Mouse (Mus musculus): ENCODE measurements around the gene 7530416G11Rik.

Gene 7530416G11Rik

DNA sequence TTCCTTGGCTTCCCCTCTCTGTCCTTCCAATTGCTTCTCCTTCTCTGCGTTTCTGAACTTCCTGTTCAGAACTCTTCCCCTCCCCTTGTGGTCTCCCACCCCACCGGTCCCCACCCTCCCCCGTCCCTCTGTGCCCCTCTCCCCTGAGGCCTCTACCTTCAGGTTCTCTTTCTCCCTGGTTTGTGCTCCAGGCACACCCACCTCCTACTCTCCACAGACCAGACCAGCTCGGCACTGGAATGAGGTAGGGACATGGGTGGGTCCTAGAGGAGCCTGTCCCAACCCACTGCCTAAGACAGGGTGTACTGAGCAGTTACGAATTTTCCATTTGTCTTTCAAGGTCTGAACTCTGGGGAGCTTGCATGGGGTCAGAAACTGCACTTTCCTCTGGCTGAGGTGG, 23.1 kb downstream of the 7530416G11Rik start:
- DNase-seq (ENCODE audit: low spot score) = no peak

DNA sequence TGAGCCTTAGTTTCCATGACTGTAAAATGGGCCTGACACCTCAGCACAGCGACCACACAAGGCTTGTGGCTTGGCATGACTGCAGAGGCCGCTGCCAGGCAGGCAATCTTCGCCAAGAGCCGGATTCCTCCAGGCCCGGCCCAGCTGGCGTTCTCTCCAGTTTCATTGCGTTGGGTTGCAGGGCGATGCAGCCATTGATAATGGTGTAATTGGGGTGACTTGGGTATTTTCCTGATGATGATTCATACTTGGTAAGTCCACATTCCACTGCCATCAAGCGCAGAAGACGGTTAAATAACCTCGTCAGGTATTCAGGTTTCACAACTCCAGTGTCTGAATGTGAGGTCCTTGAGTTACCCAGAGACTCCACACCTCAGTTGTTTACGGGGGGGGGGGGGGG, 23.7 kb downstream of the 7530416G11Rik start:
- peak; percentile 48 for DNase-seq (ENCODE audit: low spot score)

DNA sequence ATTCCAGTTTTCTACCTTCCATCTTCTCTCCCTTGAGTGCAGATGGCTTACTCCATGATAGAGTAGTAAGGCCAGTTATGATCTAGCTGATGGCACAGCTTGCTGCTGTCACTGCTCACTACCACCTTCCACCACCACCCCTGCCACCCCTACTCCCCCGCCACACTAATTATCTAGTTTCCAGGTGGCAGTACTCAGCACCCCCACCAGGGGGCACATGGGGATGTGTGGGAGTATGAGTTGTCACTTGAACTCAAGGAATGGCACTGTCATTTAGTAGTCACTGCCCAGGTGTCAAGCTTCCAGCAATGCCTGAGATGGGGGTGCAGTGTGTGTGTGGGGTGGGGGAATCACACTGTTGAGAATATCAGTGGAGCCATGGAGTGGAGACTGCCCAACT, 25.4 kb downstream of the 7530416G11Rik start:
- DNase-seq (ENCODE audit: low spot score) = peak; percentile 58

DNA sequence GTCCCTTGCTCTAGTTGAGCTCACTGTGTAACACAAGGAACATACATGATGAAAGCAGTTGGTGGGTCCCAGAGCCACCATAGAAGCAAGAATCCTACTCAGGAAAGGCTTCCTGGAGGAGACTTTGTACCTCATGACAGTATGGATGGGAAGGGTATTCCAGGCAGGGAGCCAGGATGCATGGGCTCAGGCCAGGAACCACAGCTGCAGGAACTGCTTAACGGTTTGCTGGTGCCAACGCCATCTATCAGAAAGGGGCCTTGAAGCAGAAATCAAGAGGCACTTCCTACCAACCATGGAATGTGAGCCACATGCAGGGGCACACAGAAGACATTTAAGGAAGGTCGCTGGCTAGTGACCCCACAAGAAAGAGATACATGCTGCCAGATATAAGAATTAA, 28.3 kb downstream of the 7530416G11Rik start:
- DNase-seq (ENCODE audit: low spot score) = no peak

DNA sequence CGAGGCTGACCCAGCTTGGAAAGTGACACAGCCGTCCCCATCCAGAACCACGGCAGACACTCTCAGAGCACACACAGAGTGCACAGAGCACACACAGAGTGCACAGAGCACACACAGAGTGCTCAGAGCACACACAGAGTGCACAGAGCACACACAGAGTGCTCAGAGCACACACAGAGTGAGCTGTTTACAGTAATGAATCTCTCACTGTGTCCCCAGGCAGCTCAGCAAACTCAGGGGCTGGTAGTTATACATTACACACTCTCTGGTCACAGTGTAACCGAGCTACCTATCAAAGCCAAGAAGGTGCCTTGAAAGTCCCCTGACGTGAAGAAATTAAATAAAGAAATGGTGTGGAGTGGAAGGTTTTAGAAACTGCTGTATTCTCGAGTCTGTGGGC, 33.6 kb downstream of the 7530416G11Rik start:
- DNase-seq (ENCODE audit: low spot score) = no peak

DNA sequence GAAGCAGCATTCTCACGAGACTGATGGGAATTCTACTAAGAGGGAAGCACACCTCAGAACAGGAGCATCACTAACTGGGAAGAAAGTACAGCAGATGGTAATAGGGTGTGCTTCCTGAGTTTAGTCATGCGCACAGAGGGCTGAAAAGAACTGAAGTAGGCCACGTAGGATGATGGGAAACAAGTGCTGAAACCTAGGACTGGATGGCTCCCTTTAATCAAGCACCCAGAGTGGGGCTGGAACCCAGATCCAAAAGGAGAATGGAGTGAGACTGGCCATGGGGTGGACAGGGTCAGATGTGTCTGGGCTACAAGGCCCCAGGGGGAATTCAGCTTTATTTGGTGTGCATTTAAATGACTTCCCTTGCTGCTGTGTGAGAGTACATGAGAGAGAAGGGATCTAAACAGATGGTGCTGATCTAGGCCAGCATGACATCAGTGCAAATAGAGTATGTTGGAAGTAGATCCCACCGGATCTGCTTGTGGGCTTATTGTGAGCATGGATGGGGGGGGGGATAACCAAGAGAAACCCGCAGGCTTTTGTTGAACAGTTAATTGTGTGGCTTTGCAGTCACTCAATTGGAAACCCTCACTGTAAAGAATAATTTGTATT, 36.5 kb downstream of the 7530416G11Rik start:
- DNase-seq (ENCODE audit: low spot score) = no peak

DNA sequence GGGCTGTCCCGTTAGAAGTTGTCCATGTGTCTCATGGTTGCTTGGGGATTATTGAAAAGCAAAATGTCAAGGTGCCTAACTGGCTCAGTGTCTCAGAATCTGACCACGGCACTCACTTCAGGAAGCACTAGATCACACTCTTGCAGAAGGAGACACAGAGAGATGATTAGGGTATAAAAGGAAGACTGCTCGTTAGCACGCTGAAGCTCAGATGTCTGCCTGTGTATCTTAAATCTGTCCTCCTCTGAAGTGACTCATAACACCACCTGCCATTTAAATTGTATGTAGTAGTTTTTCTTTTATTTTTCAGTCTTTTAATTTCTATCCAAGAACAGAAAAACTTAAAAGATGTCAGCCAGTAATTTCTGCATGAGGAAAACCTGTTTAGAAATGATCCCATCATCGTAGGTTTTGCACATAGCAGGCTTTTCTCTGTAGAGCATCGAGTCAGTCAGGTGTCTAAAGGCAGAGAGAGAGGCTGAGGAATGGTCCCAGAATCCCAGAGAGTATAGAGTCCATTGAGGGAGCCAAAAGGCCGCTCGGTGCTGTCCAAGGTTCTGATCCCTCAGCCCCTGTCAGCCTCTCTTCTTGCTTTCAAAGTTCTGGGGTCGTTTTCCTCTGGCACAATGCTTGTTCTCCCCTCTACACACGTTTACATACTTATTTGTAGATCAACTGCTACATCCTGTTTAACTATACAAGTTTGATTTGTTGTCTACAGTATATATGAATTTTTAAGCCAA, 38.0 kb downstream of the 7530416G11Rik start:
- no peak for DNase-seq (ENCODE audit: low spot score)

DNA sequence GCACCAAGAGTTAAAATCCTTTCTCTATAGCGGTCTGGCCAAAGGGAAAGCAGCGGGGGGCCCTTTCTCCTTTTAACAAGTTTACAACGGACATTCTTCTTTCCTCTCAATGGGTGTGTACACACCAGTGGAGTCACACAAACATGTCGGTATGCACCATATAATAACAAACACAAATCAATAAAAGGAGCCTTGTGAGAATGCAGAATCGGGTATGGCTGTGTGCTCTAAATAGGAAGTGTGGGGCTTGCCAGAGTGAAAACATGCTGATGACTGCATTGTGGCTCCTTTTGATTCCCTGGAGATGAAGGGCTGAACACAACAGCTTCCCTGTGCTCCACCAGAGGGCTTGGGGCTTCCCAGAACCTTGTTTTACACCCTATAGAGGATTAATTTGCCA, 38.8 kb downstream of the 7530416G11Rik start:
- DNase-seq (ENCODE audit: low spot score) = no peak

DNA sequence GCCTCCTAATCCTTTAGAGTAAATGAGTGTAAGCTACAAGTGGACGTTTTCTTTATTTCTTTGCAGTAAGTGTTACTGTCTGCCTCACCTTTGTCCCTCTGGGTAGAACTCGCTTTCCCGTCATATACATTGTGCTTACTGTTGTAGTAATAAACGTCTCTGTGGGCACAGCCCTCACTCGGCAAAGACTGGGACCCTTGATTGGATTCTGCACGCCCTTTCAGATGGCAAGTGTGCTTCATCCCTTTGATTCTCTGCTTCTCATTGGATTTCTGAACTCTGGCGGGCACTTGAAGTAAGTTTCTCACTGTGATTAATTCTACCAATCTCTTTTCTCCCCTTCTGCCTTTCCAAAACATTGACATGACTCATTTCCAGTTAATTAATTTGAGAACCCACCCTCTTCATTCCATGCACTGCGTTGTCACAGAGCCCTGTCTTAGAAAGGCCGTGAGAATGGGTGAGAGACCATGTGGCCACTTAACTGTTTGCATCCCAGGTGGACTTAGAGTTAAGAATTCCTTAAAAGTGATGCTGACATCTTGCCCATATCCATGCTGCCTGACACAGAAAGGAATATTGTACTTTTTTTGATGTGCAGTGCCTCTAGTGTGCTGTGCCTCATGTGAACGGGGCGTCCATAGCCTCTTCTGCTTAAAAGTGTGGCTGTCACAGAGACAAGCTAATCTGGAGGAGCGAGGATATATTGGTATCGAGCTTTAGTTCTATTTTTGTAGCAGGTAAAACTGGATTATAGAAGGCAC, 39.8 kb downstream of the 7530416G11Rik start:
- DNase-seq (ENCODE audit: low spot score) = no peak

DNA sequence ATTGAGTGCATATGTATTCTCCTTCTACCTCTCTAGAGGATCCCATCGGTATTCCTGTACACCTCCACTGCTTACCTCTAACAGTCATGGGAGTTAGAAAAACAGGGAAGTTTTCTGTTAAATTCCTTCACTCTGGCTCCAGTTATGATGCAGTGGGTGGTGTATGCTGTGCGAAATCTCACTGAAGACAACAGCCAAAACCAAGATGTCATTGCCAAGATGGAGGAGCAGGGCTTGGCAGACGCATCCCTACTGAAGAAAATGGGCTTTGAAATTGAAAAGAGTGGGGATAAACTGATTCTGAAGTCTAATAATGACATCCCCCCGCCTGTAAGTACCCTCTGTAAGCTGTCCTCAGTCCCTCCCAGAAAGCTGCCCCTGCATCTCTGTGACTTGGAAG, 40.9 kb downstream of the 7530416G11Rik start:
- no peak for DNase-seq (ENCODE audit: low spot score)

DNA sequence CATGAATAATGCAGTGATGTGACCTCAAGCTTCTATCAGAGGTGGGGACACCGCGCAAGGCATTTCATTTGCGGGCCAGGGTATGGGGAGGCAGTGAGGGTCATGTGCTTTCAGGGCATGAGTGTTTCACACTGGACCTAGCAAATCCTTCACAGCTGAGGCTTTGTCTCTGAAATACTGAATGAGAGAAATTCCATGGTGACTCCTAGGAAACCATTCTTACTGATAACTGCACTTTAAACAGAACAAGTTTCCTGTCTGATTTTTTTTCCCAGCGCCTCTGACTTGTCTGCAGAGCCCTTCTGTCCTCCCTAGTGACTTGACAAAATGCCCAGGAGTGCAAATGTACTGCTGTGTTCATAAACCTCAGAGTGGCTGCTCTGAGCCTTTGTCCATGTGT, 41.5 kb downstream of the 7530416G11Rik start:
- no peak for DNase-seq (ENCODE audit: low spot score)

DNA sequence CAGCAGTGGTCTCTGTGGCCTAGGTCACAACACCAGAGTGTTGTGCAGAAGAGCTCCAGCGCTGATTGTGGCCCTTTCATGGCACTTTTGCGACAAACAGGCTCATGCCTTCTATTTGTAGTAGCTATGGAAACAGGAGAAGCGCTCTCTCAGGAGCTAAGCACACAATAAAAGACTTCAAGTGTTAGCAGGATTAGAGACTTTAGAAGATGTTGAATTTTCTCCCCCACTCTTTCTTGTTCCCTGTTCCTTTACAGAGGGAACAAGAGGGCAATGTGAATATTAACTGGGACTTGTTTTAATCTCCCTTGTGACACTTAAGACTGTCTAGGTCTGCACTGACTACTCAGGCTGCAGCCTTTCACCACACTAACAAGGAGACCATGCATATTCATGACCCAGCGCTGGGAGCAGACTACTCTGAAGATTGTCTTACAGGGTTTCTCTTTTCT, 44.4 kb downstream of the 7530416G11Rik start:
- peak; percentile 44 for DNase-seq (ENCODE audit: low spot score)

DNA sequence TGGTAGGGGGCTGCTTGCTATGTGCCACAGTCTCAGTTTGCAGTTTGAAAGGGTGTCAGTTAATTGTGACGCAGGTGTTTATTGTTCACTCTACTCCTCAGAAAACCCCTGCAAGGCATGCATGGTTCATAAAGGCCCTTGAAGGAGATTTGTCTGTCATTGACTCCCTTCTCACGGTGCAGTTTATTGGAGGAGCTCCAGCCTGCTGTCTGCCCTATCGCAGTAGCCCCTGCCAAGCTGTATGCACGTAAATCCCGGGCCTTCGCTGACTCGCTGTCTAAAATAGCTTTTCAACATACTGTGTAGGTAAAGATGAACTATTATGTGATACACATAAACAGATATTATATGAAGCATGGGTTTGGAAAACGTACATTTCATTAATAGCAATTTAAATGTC, 45.2 kb downstream of the 7530416G11Rik start:
- no peak for DNase-seq (ENCODE audit: low spot score)

DNA sequence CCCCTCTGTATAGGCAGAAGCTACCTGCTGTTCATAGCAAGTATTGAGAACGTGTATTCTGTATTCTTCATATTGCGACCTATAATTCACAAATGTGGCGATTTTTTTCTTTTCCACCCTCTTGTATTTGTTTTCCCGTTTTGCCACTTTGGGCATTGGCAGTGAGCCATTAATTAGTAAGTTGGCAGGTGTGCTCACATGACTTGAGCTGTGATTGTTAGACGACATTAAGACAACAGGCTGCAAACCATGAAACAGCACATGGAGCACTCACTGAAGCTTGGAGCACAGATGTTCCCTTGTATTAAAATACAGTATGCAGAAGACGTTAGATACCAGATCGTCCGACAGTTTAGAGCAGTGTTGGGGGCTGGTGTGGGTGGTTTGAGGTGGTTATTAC, 46.1 kb downstream of the 7530416G11Rik start:
- DNase-seq (ENCODE audit: low spot score) = no peak

DNA sequence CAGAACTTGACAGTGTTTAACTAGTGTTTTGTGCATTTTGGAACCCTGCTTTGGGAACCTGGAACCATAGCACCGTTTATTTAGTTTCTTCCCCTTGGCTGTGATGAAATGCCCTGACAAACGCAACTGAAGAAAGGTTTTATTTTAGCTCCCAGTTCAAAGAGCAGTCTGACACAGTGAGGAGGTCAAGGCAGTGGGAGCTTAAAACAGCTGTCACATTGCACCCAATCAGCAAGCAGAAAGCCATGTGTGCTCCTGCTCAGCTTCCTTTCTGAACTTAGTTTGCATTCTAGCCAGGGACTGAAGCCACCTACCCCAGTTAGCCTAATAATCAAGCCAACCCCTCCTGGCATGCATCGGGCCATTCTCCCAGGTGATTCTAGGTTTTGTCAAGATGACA, 56.4 kb downstream of the 7530416G11Rik start:
- DNase-seq (ENCODE audit: low spot score) = no peak

All from lung, postnatal 25 days (tissue).